Mouse (Mus musculus): ENCODE data around the gene Adgrl2. TPM values are rescaled to one million over a fixed set of nuclear protein-coding genes. Genes with fewer than 3 reads are reported as not detected.

Gene Adgrl2
- total and polyA plus RNA-seq, 2 experiments from 2014 or later, result 26.6 to 32.7 TPM

DNA sequence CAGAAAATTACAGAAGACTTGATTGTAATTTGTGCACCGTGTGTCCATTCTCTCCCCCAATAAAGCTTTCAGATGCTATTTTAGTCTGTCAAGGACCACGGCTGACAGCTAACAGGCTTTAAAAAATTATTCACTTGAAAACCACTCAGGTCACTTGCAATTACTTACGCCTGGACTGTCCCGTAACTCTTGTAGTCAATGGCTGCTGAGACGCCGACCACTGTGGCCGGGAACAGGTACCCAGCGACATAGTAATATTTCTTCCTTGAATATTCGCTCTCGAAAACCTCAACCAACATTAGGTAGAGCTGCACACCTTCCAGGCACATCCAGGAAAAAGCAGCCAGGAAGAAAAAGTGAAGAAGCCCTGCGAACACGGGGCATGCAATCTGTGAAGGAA is 155.2 kb downstream of the Adgrl2 start:
- DNase-seq (ENCODE audit: low spot score) (no peak), ATAC-seq (ENCODE audit: insufficient read depth, low read depth) (no peak)
- no peaks in the 10 kb centered on the region for H3K4me1 ChIP-seq (ENCODE audit: control insufficient read depth, insufficient read depth)
- no peak overlapping the region for H3K4me3 ChIP-seq (ENCODE audit: low read depth, low read length)
- no peaks in the 10 kb centered on the region for H3K9me3 ChIP-seq (replicated peaks; ENCODE audit: control insufficient read depth, low read length)
- H3K9ac ChIP-seq (replicated peaks; ENCODE audit: low read depth, low read length), result no peak overlapping the region
- WGBS, result 87% methylated on average over 12 of the region's 12 CpGs
- H3K27ac ChIP-seq (ENCODE audit: low read depth), result no peak overlapping the region
- no peak for TF ChIP-seq CTCF (IDR thresholded peaks at IDR 0.05; ENCODE audit: low read depth)
- TF ChIP-seq EP300 (IDR thresholded peaks at IDR 0.05; ENCODE audit: low read depth), result no peak
- H3K27me3 ChIP-seq (ENCODE audit: control insufficient read depth, insufficient read depth, low read length), result no peaks in the 10 kb centered on the region
- H3K36me3 ChIP-seq (replicated peaks; ENCODE audit: control insufficient read depth, insufficient read depth, low read length), result peaks cover 79% of the 10 kb centered on the region
- no peak overlapping the region for H3K4me2 ChIP-seq (ENCODE audit: low read depth, low read length)

DNA sequence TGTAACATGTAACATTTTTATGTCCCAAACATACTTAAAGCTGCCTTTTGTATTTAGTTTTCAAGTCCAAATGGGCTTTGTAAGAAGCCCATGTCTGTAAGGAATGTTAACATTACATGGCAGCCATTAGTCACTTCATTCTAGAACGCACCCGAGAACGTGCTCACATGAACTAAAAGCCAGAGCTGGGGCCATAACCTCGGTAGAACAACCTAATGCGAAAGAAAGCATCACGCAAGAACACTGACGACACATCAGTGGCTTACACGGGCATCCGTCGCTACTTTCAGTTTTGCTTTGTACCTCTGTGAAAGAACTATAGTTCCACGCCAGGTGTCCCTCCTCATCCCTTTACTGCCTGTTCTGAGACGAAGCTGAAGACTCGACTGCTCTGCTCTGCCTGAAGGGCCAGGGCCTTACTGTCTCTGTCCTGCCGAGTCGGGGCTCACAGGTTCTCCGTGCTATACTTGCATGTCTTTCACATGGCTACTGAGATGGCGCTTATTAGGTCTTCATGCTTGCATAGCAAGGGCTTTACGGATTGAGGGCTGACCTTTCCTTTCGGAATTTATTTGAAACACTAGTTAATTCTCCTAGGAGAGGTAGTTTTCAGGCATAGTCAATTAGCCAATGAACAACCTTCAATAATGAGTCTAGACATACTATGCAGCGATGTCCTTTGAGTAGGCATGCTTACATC is 157.1 kb downstream of the Adgrl2 start:
- peaks cover 84% of the 10 kb centered on the region for H3K36me3 ChIP-seq (replicated peaks; ENCODE audit: control insufficient read depth, insufficient read depth, low read length)
- TF ChIP-seq EP300 (IDR thresholded peaks at IDR 0.05; ENCODE audit: low read depth) (no peak), CTCF (IDR thresholded peaks at IDR 0.05; ENCODE audit: low read depth) (no peak)

GRCm38 (mm10) chr3:148832001-148832400 is 158.4 kb downstream of the Adgrl2 start:
- H3K27me3 ChIP-seq (ENCODE audit: control insufficient read depth, insufficient read depth, low read length), result no peaks in the 10 kb centered on the region
- no peak overlapping the region for H3K4me3 ChIP-seq (ENCODE audit: low read depth, low read length)
- no peak for TF ChIP-seq EP300 (IDR thresholded peaks at IDR 0.05; ENCODE audit: low read depth)
- H3K27ac ChIP-seq (ENCODE audit: low read depth), result no peak overlapping the region
- H3K36me3 ChIP-seq (replicated peaks; ENCODE audit: control insufficient read depth, insufficient read depth, low read length), result peaks cover 76% of the 10 kb centered on the region
- ATAC-seq (ENCODE audit: insufficient read depth, low read depth) (no peak), DNase-seq (ENCODE audit: low spot score) (no peak)
- no peak overlapping the region for H3K9ac ChIP-seq (replicated peaks; ENCODE audit: low read depth, low read length)
- H3K9me3 ChIP-seq (replicated peaks; ENCODE audit: control insufficient read depth, low read length), result no peaks in the 10 kb centered on the region
- 49% methylated on average over 4 of the region's 4 CpGs for WGBS
- no peak overlapping the region for H3K4me2 ChIP-seq (ENCODE audit: low read depth, low read length)
- no peaks in the 10 kb centered on the region for H3K4me1 ChIP-seq (ENCODE audit: control insufficient read depth, insufficient read depth)

More for the DNA sequence above, 157.1 kb downstream of the Adgrl2 start:
- no peak overlapping the region for H3K9ac ChIP-seq (replicated peaks; ENCODE audit: low read depth, low read length)
- H3K4me1 ChIP-seq (ENCODE audit: control insufficient read depth, insufficient read depth), result no peaks in the 10 kb centered on the region
- H3K27me3 ChIP-seq (ENCODE audit: control insufficient read depth, insufficient read depth, low read length), result no peaks in the 10 kb centered on the region
- ATAC-seq (ENCODE audit: insufficient read depth, low read depth), result no peak
- no peak for DNase-seq (ENCODE audit: low spot score)
- WGBS, result 95% methylated on average over 20 of the region's 20 CpGs
- no peaks in the 10 kb centered on the region for H3K9me3 ChIP-seq (replicated peaks; ENCODE audit: control insufficient read depth, low read length)
- no peak overlapping the region for H3K4me2 ChIP-seq (ENCODE audit: low read depth, low read length)
- no peak overlapping the region for H3K4me3 ChIP-seq (ENCODE audit: low read depth, low read length)
- no peak overlapping the region for H3K27ac ChIP-seq (ENCODE audit: low read depth)

DNA sequence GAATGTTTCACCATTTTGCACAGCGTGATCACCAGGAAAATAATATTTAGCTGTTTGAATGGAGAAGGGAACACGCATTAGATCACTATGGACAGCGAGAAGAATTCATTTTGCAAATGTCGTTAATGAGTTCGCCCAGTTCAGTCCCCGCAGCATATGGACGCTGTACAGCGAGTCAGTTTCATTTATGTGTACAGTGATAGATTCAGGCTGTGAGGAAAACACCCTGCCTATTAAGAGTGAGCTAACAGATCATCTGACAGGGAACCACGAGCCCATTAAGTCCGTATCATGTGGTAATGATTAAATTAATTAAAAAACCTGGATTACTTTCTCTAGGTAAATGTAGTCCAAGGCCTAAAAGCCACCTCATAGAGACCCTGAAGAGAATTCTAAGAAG is 161.8 kb downstream of the Adgrl2 start:
- no peak overlapping the region for H3K27ac ChIP-seq (ENCODE audit: low read depth)
- no peak overlapping the region for H3K9ac ChIP-seq (replicated peaks; ENCODE audit: low read depth, low read length)
- no peak overlapping the region for H3K4me2 ChIP-seq (ENCODE audit: low read depth, low read length)
- H3K27me3 ChIP-seq (ENCODE audit: control insufficient read depth, insufficient read depth, low read length), result no peaks in the 10 kb centered on the region
- H3K9me3 ChIP-seq (replicated peaks; ENCODE audit: control insufficient read depth, low read length), result no peaks in the 10 kb centered on the region
- DNase-seq (ENCODE audit: low spot score), result no peak
- peaks cover 75% of the 10 kb centered on the region for H3K36me3 ChIP-seq (replicated peaks; ENCODE audit: control insufficient read depth, insufficient read depth, low read length)
- ATAC-seq (ENCODE audit: insufficient read depth, low read depth), result no peak
- no peaks in the 10 kb centered on the region for H3K4me1 ChIP-seq (ENCODE audit: control insufficient read depth, insufficient read depth)
- no peak for TF ChIP-seq EP300 (IDR thresholded peaks at IDR 0.05; ENCODE audit: low read depth)
- TF ChIP-seq CTCF (IDR thresholded peaks at IDR 0.05; ENCODE audit: low read depth), result no peak
- whole genome bisulfite sequencing, result 93% methylated on average over 10 of the region's 10 CpGs
- H3K4me3 ChIP-seq (ENCODE audit: low read depth, low read length), result no peak overlapping the region

- no peak overlapping the region for H3K9ac ChIP-seq (replicated peaks; ENCODE audit: low read depth, low read length)
- H3K4me3 ChIP-seq (ENCODE audit: low read depth, low read length), result no peak overlapping the region
- H3K36me3 ChIP-seq (replicated peaks; ENCODE audit: control insufficient read depth, insufficient read depth, low read length), result peaks cover 84% of the 10 kb centered on the region
- 96% methylated on average over 13 of the region's 13 CpGs for WGBS
- no peaks in the 10 kb centered on the region for H3K9me3 ChIP-seq (replicated peaks; ENCODE audit: control insufficient read depth, low read length)
- H3K4me2 ChIP-seq (ENCODE audit: low read depth, low read length), result no peak overlapping the region
- ATAC-seq (ENCODE audit: insufficient read depth, low read depth) (no peak), DNase-seq (ENCODE audit: low spot score) (no peak)
- TF ChIP-seq CTCF (IDR thresholded peaks at IDR 0.05; ENCODE audit: low read depth) (no peak), EP300 (IDR thresholded peaks at IDR 0.05; ENCODE audit: low read depth) (no peak)
- H3K27me3 ChIP-seq (ENCODE audit: control insufficient read depth, insufficient read depth, low read length), result no peaks in the 10 kb centered on the region
- H3K27ac ChIP-seq (ENCODE audit: low read depth), result no peak overlapping the region
- H3K4me1 ChIP-seq (ENCODE audit: control insufficient read depth, insufficient read depth), result no peaks in the 10 kb centered on the region
Measured at GRCm38 (mm10) chr3:148823551-148823950, 166.8 kb downstream of the Adgrl2 start.

DNA sequence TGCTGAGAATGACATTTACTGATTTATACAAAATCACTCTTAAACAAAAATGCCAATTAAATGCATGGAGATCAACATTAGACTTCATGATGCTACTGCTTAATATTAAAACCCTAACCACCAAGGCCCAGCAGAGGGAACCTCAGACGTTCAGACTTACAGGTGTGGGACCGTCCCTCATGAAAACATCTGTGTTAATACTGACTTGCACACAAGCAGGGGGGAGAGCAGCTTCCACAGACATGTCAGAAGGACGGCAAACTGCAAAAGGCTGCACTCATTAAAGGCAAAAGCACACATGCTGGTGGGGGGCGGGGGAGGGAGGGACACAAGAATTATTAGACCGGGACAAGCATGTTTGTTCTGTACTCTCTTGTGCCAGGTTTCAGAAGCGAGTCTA is 168.7 kb downstream of the Adgrl2 start:
- no peak for TF ChIP-seq CTCF (IDR thresholded peaks at IDR 0.05; ENCODE audit: low read depth)
- no peaks in the 10 kb centered on the region for H3K27me3 ChIP-seq (ENCODE audit: control insufficient read depth, insufficient read depth, low read length)
- H3K9ac ChIP-seq (replicated peaks; ENCODE audit: low read depth, low read length), result no peak overlapping the region
- no peak overlapping the region for H3K27ac ChIP-seq (ENCODE audit: low read depth)
- H3K4me1 ChIP-seq (ENCODE audit: control insufficient read depth, insufficient read depth), result no peaks in the 10 kb centered on the region
- 79% methylated on average over 6 of the region's 6 CpGs for WGBS
- no peaks in the 10 kb centered on the region for H3K9me3 ChIP-seq (replicated peaks; ENCODE audit: control insufficient read depth, low read length)
- peaks cover 96% of the 10 kb centered on the region for H3K36me3 ChIP-seq (replicated peaks; ENCODE audit: control insufficient read depth, insufficient read depth, low read length)
- ATAC-seq (ENCODE audit: insufficient read depth, low read depth) (no peak), DNase-seq (ENCODE audit: low spot score) (no peak)
- H3K4me2 ChIP-seq (ENCODE audit: low read depth, low read length), result no peak overlapping the region
- H3K4me3 ChIP-seq (ENCODE audit: low read depth, low read length), result no peak overlapping the region
